Mouse (Mus musculus): Measurements from ENCODE around the gene Atp13a3.

The Atp13a3 gene

DNA sequence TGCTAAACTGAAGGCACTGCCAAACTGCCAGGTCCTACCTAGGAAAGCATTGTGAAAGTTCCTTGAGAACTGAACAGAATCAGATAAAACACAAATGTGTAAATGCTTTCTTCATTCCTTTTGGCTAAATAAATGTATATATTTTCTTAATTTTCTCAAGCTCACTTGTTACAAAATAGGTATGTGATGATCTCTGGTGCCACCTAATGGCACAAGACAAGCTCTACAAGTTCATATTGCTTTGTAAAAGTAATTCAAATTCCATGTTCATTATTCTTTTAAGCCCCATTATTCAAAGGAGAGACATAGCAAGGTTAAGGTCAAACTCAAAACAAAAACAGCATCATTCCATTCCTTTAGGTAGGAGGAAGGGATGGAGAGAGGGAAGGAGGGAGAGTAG, 91.5 kb downstream of the Atp13a3 start:
- peak; percentile 68 for DNase-seq (ENCODE audit: low read depth, low spot score)

DNA sequence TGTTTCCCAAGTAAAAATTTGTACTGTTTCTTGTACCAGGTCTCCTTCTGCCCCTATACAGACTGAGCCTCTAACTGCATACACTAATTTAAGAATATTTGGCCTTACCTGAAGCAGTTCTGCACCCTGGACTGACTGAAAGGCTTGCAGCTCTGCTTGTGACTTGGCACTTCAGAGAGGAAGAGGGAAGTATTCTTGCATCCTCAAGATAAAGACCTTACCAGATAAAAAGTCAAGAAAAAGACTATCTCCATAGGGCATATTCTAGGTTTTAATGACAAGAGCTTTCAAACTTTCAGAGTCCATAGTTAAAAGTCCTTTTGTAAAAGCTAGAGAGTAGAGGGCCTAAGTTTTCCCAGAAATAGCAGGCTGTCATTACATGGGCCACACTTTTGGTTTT, 95.1 kb downstream of the Atp13a3 start, which contains the start of gene Gp5:
TSS of gene Gp5 (minus strand) at position 133 of the 400 bp plus-strand sequence.
- no peak for DNase-seq (ENCODE audit: low read depth, low spot score)

DNA sequence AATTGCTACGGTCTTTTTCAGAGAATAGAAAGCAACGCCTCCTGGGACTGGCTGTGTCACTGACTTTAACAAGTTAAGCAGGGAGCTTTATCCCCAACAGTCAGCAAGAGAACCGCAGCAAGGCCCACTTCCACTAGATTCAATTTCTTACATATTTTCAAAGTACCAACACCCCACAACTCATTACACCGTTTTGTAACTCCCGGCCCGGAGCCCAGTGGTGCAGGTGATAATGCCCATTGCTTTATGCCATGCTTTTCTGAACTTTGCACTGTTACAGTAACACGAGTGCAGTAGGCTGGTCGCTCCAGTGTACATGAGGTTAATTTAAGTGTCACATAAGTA, 95.6 kb downstream of the Atp13a3 start:
- DNase-seq (ENCODE audit: low read depth, low spot score), result no peak

DNA sequence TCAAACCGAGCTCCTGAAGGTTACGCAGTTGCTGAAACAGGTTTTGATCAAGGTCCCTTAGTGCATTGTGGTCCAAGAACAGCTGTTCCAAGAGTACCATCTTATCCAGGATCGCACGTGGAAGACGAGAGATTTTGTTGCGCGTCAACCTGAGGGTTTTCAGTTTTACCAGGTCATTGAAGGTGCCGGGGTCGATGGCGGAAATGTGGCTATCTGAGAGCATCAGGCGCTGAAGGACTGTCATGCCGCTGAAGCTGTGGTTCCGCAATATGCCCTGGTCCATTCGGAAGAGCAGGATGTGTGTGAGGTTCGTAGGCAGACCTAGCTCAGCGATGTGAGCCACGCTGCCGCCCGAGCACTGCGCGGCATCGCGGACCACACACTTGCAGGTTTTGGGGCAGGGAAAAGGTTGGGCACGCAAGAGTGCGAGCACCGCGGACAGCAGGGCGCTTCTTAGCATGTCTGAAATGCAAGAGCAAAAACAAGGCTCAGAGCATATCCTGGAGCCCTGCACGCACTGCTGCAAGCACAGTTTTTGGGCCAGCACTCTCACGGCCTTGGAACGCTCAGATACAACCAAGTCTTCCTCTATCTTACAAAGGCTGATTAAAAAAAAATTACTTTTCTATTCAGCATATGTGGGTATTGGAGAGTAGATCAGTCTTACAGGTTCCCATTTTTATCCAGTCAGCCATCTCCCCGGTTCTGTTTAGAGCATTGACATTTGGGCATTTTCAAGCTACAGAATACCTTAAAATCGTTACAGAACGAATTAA, 96.2 kb downstream of the Atp13a3 start:
- peak; percentile 55 for DNase-seq (ENCODE audit: low read depth, low spot score)

DNA sequence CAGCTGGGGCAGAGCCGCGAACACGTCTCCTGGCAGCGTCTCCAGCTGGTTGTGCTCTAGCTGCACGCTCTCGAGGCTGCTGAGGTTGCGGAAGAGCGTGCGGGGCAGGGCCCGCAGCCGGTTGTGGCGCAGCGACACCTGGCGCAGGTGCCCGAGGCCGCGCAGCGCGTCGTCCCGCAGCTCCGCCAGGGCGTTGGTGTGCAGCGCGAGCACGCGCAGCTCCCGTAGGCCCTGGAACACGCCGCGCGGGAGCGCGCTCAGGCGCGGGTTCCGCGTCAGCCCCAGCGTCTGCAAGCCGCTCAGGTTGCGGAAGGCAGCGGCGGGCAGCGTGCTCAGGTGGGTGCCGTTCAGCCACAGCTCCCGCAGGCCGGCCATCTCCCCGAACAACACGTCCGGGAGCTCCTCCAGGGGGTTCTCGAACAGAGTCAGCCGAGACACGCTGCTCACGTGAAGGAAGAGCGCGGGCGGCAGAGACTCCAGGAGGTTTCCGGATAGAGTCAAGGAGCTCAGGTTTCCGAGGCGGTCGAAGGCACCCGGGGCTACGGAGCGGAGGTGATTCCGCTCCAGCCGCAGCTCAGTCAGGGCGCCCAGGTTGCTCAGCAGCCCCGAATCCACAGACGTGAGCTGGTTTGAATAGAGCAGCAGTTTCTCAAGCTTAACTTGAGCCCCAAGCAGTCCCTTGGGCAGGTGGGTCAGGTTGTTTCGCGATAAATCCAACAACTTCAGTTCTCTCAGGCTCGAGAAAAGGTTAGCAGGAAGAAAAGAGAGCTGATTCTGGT, 97.0 kb downstream of the Atp13a3 start:
- DNase-seq (ENCODE audit: low read depth, low spot score), result peak; percentile 94

DNA sequence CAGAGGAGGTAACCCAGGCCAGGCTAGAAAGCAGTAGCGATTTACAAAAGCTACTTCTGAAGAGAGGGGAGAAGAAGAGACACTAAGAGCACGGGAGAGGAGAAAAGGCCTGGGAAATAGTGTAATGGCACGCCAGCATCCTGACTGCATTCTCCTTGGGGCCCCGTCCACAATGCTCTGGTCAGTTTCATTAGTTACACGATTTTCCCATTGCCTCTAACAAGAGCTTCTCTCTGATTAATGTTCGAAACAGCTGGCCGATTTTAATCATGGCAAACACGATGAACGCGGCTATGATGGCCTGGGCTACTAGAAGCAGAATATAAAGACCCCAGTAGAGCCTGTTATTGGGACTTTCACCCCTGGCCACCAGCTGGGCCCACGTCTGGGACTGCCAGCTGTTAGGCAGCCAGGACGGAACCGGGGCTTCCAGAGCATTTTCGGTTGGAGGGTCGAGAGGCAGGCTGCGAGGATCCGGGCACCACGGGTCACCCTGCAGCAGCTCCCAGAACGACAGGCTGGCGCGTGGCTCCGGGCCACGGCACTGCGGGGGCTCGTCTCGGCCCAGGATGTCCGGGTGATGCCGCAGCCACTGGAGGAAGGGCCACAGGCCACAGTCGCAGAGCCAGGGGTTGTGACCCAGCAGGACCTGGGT, 97.7 kb downstream of the Atp13a3 start:
- no peak for DNase-seq (ENCODE audit: low read depth, low spot score)

DNA sequence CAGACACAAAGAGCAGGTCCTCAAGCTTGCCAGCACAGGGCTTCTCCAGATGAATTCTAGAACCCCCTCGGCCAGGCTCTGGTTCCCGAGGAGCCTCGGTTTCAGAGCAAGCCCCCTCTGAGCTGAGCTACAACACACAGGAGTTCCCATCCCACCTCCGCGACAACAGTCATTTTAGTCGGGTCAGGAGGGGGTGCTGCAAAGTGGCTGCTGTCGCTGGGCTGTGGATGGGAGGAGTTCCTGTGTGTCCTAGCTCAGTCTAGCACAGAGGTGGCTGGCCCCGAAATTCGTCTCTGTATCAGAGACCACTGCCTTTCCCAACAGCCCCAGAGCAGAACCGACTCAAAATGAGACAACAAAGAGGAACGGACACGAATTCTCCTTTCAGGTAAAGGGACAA, 98.5 kb downstream of the Atp13a3 start:
- no peak for DNase-seq (ENCODE audit: low read depth, low spot score)

DNA sequence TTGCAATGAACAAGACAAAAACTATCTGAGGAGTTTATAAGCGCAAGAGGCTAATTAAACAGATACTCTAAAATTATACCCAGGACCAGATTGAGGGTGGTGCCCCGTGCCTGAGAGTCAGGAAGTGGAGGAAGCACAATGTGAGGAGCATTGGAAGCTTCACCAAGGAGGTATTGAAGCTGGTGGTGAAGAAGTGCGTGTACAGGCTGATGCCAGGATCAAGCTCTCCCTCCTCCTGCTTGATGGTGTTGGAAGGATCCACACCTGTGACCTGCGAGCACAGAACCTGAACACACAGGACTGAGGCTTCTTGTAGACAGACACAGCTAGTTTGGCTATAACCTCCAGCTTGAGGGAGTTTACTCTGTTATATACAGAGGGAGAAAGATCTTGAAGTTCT, 99.7 kb downstream of the Atp13a3 start:
- no peak for DNase-seq (ENCODE audit: low read depth, low spot score)

DNA sequence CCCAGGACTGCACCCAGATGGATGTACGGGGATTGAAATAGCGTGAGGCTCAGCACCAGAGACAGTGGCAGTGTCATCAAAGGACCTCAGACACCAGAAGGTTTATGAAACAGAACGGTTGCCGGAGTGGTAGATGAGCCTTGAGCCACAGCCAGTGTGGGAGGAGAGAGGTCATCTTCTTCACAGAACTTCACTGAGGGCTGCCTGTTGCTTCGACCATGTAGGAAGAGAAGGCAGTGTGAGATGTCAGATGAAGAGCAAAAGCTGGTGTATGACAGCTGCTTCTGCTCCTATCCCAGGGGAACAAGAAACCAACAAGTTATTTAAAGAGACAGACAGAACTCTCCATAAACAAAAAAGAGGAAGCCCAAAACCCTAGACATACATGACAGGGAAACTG, 101.5 kb downstream of the Atp13a3 start:
- DNase-seq (ENCODE audit: low read depth, low spot score), result no peak

DNA sequence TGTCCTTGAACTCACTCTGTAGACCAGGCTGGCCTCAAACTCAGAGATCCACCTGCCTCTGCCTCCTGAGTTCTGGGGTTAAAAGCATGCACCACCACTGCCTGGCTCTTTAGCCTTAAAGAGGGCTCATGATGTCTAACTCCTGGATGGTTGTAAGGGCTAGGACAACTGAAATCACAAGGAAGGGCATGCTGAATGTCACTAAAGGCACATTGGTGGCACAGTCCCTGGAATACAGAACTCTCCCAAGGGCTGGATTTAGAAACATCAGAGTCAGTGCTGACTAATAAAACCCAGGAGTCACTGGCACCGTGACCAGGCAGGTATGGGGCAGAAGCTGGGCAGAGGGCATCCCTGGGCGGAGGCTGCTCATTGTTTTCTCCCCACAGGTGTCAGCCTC, 102.4 kb downstream of the Atp13a3 start:
- no peak for DNase-seq (ENCODE audit: low read depth, low spot score)

DNA sequence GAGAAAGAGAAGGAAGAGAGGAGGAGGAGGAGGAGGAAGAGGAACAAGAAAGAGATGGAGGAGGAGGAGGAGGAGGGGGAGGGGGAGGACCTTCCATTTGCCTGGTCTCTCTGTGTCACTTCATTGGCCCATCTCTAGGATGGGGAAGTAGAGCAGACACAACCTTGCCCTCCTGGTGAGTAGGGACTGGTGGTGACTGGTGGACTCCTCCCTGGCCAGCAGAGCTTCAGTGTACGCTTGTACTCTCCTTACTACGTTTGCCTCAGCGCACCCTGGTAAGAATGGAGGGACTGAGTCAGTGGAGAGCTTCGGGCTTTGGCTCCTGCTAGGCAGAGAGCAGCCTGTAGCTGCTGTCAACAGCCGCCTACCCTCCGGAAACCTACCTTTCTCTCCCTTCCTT, 103.1 kb downstream of the Atp13a3 start:
- DNase-seq (ENCODE audit: low read depth, low spot score), result no peak

DNA sequence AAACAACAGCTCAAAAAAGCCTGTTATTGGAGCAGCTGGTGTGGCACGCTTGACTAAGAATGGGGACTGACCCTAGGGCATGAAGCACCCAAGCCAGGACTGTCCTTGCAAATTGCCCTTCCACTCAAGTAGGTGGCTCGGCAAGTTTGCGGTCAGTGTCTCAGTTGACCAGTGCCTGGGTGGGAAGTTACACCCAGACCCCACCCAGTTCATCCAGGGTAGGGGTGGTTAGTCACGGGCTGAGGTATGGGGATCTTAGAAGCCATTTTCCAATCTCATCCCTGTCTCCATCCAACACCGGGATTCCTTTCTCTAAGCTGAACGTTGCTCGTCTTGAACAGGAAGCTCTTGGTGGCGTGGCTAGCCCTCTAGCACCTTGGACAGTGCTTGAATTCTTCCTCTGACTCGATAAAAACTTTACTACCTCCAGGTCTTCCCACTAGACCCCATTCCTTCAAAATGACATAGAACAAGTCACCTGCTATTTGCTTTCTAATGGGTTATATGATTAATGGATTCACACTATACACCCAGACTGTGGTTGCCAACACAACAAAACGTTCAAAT, 106.0 kb downstream of the Atp13a3 start:
- DNase-seq (ENCODE audit: low read depth, low spot score), result no peak

DNA sequence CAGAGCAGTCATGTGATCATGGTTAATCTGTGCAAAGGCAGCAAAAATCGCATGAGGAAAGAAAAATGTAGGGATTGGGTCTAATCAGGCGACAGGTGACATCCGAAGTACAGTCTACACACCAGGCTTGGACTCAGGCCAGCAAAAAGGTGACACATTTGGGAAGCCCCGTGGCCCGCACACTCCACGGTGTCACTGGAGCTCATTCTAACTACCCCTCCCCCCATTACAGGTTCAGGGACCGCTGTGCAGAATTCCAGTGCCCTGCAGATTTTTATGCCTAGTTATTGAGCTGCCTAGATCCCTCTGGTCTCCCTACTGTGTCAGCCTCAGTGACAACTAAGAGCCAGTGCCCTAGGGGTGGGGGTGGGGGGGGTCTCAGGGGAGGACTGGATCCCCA, 108.3 kb downstream of the Atp13a3 start:
- no peak for DNase-seq (ENCODE audit: low read depth, low spot score)

DNA sequence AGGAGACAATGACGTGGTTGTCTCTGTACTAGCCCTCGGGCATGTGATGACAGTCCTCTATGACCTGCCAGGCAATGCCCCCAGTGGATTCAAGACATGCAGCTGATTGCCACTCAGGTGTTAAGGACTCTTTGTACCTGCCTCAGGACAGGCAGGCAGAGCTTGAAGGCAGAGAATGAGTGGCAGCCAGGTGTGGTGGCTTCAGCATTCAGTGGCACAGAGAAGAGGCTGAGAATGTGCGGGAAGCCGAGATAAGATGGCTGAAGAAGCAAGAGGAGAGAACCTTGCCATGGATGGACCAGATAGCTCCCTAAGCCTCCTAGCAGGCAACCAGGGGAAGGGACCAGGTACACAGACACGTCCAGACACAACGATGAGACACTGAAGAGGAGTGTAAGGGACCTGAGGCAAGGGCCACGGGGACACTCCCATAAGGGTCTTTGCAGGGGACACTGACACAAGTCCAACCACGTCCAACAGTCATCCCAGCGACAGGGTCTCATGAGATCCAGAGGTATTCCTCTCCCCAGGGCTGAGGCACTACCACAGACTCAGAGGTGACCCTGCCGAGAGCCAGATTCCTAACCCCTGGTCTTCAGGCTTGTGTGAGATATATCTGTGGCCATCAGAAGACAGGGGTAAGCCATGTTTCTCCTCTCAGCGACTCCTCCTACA, 109.0 kb downstream of the Atp13a3 start:
- no peak for DNase-seq (ENCODE audit: low read depth, low spot score)

DNA sequence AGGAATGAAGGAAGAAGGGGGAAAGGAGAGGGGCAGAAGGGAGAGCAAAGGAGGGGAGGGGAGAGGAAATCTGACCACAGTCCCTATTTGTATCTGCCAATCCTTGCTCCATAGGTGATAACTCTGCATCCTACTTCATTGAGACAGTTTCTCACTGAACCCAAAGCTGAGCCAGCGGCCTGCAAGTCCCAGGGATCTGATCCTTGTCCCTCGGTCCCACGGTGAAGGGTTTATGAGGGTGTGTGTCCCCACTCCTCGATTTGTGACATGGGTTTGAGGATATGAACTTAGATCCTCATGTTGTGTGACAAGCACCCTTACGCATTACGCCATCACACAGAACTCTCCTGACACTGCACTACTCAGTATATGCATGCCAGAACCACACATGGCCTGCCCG, 110.7 kb downstream of the Atp13a3 start:
- no peak for DNase-seq (ENCODE audit: low read depth, low spot score)

DNA sequence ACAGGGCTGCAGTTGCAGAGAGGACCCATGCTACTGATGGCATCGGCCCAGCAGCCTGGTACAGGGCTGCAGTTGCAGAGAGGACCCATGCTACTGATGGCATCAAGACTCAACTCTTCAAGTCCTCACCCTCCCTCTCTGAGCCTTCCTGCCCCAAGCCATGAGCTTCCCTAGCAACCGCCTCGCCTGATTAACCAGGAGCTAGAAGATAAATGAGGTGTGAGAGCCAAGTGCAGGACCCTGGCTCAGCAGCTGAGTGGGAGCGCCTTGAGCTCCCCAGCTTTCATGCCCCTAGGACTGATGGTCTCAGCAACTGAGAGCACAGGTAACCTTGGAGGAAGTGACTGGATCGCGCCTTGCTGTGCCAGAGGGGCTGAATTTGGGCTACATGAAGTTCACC, 115.3 kb downstream of the Atp13a3 start:
- no peak for DNase-seq (ENCODE audit: low read depth, low spot score)

DNA sequence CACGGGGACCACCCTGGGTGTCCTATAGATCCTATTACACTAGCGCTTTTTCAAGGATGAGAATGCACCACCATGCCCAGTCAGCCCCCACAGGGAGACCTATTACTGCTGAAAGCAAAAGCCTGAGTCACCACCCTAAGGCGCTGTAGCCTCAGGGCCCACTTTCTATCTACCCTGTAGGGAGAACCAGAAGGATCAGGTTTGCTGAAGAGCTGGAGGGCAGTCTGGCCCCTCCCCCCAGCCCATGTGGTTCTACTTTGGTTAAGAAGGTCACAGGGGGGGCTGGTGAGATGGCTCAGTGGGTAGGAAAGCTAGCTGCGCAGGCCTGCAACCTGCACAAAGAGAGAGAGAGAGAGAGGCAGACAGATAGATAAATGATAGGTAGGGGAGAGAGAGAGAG, 120.1 kb downstream of the Atp13a3 start:
- DNase-seq (ENCODE audit: low read depth, low spot score), result no peak

DNA sequence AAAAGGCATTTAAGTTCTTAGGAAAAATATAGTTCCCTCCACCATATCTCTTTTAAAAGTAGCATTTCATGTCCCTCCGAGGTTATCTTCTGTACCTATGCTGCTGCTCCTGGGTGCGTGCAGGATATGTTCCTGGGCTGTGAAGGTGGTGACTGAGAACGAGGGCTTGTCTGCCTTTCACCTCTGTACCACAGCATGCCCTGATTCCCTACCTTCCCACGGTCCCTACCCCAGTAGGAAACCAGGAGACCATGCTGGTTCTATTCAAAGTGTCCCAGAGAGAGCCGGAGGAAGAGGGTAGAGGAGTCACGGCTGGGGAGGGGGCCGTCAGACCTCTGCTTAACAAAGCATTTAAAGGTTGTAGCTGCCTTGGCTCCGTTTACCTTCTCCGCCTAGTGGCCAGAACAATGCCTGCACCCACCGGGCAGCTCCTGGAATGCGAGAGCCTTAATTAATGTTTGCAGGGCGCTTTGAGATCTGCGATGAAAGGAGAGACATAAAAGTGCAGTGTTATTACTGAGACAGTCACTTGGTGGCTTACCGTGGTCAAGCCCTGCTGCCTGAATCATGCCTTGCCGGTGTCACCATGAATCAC, 121.9 kb downstream of the Atp13a3 start:
- peak; percentile 52 for DNase-seq (ENCODE audit: low read depth, low spot score)

DNA sequence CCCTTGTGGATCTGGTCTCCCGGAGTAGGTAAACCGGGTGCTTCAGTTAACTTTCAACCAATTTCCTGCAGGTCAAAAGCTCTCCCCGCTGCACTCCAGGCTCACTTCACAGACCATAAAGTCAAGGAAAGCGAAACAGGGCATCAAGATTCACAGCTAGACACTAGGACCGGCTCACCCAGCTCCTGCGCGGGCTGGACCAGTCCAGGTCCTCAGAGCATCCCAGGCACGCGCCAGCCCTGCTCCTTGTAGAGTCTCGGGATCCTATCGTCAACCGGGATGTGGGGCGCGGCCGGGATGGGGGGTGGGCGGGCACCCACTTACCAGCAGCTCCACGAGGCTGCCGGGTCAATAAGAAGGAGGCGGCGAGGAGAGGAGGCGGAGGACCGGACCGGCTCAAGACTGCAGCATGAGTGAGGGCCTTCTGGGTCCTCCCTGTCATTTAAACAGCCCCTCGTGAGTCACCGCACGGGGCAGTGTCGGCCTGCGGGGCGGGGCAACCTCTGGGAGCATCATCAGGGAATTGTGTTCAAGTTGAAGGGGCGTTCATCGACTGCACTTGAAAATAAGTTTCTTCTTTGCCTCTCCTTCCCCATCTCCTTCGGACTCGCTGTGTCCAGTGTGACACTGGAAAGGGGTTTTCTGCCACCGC, 122.8 kb downstream of the Atp13a3 start, which contains the start of gene Lrrc15:
TSS of gene Lrrc15 (minus strand) at position 413 of the 652 bp plus-strand sequence.
- DNase-seq (ENCODE audit: low read depth, low spot score), result no peak

DNA sequence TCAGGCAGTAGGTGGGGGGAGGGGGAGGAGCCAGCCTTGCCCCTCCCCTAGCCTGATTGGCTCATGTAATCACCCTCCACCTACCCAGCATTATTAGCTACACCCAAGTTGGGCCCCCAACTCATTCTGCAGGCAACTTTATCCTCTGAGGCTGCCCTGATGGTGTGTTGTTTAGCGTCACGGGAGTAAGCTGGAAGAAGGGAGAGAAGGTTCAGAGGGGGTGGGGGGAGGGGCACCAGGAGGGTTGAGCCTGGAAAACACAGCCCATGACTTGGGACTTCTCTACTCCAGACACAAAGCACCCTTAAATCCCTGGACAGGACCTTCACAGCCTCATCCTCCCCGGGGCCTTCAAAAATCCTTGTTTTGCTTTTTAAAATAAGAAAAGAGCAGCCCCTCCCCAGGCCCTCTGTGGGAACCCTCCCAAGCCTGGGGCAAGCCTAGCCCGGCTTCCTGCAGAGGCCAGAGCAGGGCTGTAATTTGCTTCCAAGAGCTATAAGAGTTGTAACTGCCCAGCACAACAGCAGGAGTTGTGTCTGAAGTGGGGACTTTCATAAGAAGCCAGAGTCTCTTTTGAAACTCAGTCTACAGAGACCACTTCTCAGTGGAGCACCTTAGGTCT, 125.0 kb downstream of the Atp13a3 start:
- no peak for DNase-seq (ENCODE audit: low read depth, low spot score)
